Mouse (Mus musculus) kidney, adult 2 months (tissue): ENCODE results near the gene Pip5kl1.

Experiments used
- CTCF ChIP-seq: fragments of 200-500 bp; conservative IDR thresholded peaks from 2 replicates; pipeline ENCODE4 v1.5.1; 2011; ENCODE audit warnings: low read depth, mild to moderate bottlenecking, control low read depth, low read length, moderate library complexity, mixed read lengths; ENCODE audit not compliant: insufficient read depth, insufficient read length
- POLR2A ChIP-seq: fragments of 200-500 bp; IDR thresholded peaks from one replicate; pipeline ENCODE4 v1.6.1; 2011; ENCODE audit warnings: low read depth, low read length, control low read depth

- TF ChIP-seq CTCF (no peak), POLR2A (no peak)
Measured at GRCm38 (mm10) chr2:32576532-32576931, 1.9 kb downstream of the Pip5kl1 start.
